Mouse (Mus musculus): ENCODE data around the gene Map2k6. TPM values are rescaled to one million over a fixed set of nuclear protein-coding genes. Genes with fewer than 3 reads are reported as not detected.

Gene Map2k6
- polyA plus RNA-seq, 1 experiment = 6.7 TPM

DNA sequence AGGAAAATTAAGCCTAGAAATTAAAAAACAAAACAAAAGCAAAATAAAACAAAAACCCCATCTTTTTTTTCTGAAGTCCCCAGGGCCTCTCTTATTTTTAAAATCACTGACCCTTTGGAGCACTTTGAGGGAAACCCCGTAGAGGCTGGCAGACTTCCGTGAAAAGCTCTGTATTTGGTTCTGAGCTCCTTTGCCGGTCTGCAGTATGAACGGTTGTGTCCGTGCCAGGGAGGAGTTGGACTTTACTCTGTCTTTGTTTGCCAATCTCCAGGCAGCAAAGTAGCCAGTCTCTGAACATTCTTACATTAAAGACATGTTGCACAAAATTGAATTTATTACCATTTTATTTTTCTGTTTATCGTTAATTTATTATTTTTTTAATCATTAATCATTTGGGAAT, 45.7 kb downstream of the Map2k6 start:
- H3K4me3 ChIP-seq (ENCODE audit: control insufficient read depth, insufficient read depth, low read length) = no peak overlapping the region
- H3K4me1 ChIP-seq (replicated peaks; ENCODE audit: control insufficient read depth, insufficient read depth, low read length) = 0 out of 2 replicates have a peak, but pooled peaks cover 4% of the 10 kb centered on the region
- DNase-seq = no peak
- no peak overlapping the region for H3K27ac ChIP-seq (ENCODE audit: control insufficient read depth, insufficient read depth, low read length)
- 96% methylated on average over 6 of the region's 6 CpGs for WGBS
- TF ChIP-seq POLR2A (IDR thresholded peaks at IDR 0.05; ENCODE audit: control insufficient read depth, extremely low read depth, insufficient read depth, low read length, poor library complexity) = no peak
- no peak for TF ChIP-seq CTCF (IDR thresholded peaks at IDR 0.05; ENCODE audit: borderline replicate concordance, control insufficient read depth, extremely low read depth, insufficient read depth, low read length, poor library complexity)
- H3K27me3 ChIP-seq (ENCODE audit: control insufficient read depth, insufficient read depth, low read length) = no peaks in the 10 kb centered on the region
- H3K36me3 ChIP-seq (ENCODE audit: control insufficient read depth, insufficient read depth, low read length) = no peaks in the 10 kb centered on the region

DNA sequence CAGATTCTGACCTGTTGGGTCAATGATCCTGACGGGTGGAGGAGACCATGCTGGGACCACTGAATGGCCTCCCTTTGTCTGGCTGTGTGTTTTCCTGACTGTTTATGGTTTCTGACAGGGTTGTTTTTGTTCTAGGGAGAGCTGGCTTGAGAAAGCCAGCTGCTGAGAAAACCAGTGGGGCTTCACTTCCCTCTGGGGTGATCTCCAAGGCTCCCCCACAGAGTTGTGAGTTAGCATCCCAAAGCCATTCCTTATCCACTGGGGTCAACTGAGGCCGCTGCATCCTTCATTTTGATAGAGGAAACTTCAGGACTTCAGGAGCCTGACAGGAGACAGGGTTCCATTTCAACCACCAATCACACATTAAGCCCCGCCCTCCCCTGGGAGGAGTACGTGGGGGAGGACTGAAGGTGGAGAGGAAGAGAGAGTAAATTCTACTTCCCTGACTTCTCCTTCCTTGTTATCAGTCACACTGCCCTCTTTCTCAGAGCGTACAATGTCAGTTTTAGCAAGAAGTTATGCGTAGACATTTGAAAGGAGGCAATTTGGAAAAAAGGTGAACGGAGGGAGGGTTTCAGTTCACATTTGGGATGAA, 49.3 kb downstream of the Map2k6 start:
- Histone ChIP-seq H3K36me3 (ENCODE audit: control insufficient read depth, insufficient read depth, low read length) (no peaks in the 10 kb centered on the region), H3K4me3 (ENCODE audit: control insufficient read depth, insufficient read depth, low read length) (no peak overlapping the region), H3K27ac (ENCODE audit: control insufficient read depth, insufficient read depth, low read length) (no peak overlapping the region)

DNA sequence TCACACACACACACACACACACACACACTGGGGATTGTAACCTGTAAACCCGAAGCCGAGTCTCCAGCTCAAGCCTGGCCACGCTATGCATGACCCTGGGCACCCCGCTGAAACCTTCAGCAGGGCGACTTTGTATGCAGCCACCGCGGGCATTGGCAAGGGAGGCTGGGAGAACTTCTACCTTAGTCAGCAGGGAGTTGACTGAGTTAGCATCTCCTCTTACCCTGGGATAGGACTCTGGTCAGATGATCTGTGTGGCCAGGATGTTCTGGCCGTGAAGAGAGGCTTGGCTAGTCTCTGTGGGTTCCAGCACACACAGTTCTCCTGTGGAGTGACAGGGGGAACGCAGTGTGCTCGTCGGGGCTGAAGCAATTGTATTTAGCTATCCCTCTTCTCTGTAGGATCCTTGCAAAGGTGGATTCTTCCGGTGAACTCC, 49.8 kb downstream of the Map2k6 start:
- no peak overlapping the region for H3K27ac ChIP-seq (ENCODE audit: control insufficient read depth, insufficient read depth, low read length)
- H3K4me1 ChIP-seq (replicated peaks; ENCODE audit: control insufficient read depth, insufficient read depth, low read length) = peaks cover 8% of the 10 kb centered on the region; the same call in 1 of the 2 replicates
- no peaks in the 10 kb centered on the region for H3K36me3 ChIP-seq (ENCODE audit: control insufficient read depth, insufficient read depth, low read length)
- TF ChIP-seq POLR2A (IDR thresholded peaks at IDR 0.05; ENCODE audit: control insufficient read depth, extremely low read depth, insufficient read depth, low read length, poor library complexity) (no peak), CTCF (IDR thresholded peaks at IDR 0.05; ENCODE audit: borderline replicate concordance, control insufficient read depth, extremely low read depth, insufficient read depth, low read length, poor library complexity) (no peak)
- no peaks in the 10 kb centered on the region for H3K27me3 ChIP-seq (ENCODE audit: control insufficient read depth, insufficient read depth, low read length)
- no peak overlapping the region for H3K4me3 ChIP-seq (ENCODE audit: control insufficient read depth, insufficient read depth, low read length)
- no peak for DNase-seq
- WGBS = 42% methylated on average over 12 of the region's 12 CpGs

More for the DNA sequence above, 49.3 kb downstream of the Map2k6 start:
- H3K4me1 ChIP-seq (replicated peaks; ENCODE audit: control insufficient read depth, insufficient read depth, low read length) = peaks cover 8% of the 10 kb centered on the region; the same call in 1 of the 2 replicates
- WGBS = 36% methylated on average over 7 of the region's 7 CpGs
- DNase-seq = peak; percentile 16
- no peaks in the 10 kb centered on the region for H3K27me3 ChIP-seq (ENCODE audit: control insufficient read depth, insufficient read depth, low read length)
- TF ChIP-seq CTCF (IDR thresholded peaks at IDR 0.05; ENCODE audit: borderline replicate concordance, control insufficient read depth, extremely low read depth, insufficient read depth, low read length, poor library complexity) = no peak
- no peak for TF ChIP-seq POLR2A (IDR thresholded peaks at IDR 0.05; ENCODE audit: control insufficient read depth, extremely low read depth, insufficient read depth, low read length, poor library complexity)

DNA sequence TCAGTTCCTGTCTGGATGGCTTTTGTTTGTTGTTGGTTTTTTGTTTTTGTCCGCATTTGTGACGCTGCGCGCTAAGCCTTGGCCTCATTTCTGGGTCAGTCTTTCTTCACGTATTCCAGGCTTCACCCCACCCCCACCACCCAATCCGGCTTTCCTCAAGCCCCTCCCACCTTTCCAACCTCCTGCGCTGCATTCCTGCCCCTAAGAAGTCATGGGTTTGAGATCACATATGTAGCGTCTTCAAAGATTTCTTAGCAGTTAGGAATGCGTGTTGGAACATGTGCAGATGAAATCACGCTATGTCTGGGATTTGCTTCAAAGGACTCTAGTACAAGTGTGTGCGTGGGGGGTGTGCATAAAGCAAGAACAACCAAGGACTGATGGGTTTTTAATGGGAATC, 50.3 kb downstream of the Map2k6 start:
- no peak for DNase-seq
- 88% methylated on average over 11 of the region's 11 CpGs for WGBS
- peaks cover 8% of the 10 kb centered on the region; the same call in 1 of the 2 replicates for H3K4me1 ChIP-seq (replicated peaks; ENCODE audit: control insufficient read depth, insufficient read depth, low read length)
- H3K27me3 ChIP-seq (ENCODE audit: control insufficient read depth, insufficient read depth, low read length) = no peaks in the 10 kb centered on the region
- H3K4me3 ChIP-seq (ENCODE audit: control insufficient read depth, insufficient read depth, low read length) = no peak overlapping the region
- no peak overlapping the region for H3K27ac ChIP-seq (ENCODE audit: control insufficient read depth, insufficient read depth, low read length)
- no peaks in the 10 kb centered on the region for H3K36me3 ChIP-seq (ENCODE audit: control insufficient read depth, insufficient read depth, low read length)
- TF ChIP-seq CTCF (IDR thresholded peaks at IDR 0.05; ENCODE audit: borderline replicate concordance, control insufficient read depth, extremely low read depth, insufficient read depth, low read length, poor library complexity) (no peak), POLR2A (IDR thresholded peaks at IDR 0.05; ENCODE audit: control insufficient read depth, extremely low read depth, insufficient read depth, low read length, poor library complexity) (no peak)

- no peak overlapping the region for H3K4me3 ChIP-seq (ENCODE audit: control insufficient read depth, insufficient read depth, low read length)
- H3K27me3 ChIP-seq (ENCODE audit: control insufficient read depth, insufficient read depth, low read length) = no peaks in the 10 kb centered on the region
- H3K27ac ChIP-seq (ENCODE audit: control insufficient read depth, insufficient read depth, low read length) = no peak overlapping the region
- WGBS = 19% methylated on average over 15 of the region's 15 CpGs
- TF ChIP-seq POLR2A (IDR thresholded peaks at IDR 0.05; ENCODE audit: control insufficient read depth, extremely low read depth, insufficient read depth, low read length, poor library complexity) (no peak), CTCF (IDR thresholded peaks at IDR 0.05; ENCODE audit: borderline replicate concordance, control insufficient read depth, extremely low read depth, insufficient read depth, low read length, poor library complexity) (no peak)
- H3K4me1 ChIP-seq (replicated peaks; ENCODE audit: control insufficient read depth, insufficient read depth, low read length) = peaks cover 8% of the 10 kb centered on the region; the same call in 1 of the 2 replicates
- no peak for DNase-seq
- no peaks in the 10 kb centered on the region for H3K36me3 ChIP-seq (ENCODE audit: control insufficient read depth, insufficient read depth, low read length)
These were observed 51.3 kb downstream of the Map2k6 start for GRCm38 (mm10) chr11:110450091-110450757.

DNA sequence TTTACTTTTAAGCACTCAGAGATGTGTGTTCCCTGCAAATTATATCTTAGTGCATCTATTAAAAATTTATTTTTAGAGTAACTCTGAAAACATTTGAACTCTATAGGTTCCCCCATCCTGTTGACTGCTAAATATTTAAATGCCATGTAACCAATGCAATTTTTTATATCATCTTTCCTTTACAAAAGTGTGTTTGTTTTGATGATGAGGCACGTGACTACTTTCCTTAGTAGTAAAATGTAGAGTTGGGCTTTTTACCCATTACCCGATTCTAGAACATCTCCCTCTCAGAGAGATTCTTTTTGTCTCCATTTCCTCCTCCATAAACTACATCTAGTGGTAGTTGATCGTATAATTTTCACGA, 51.8 kb downstream of the Map2k6 start:
- peaks cover 8% of the 10 kb centered on the region; the same call in 1 of the 2 replicates for H3K4me1 ChIP-seq (replicated peaks; ENCODE audit: control insufficient read depth, insufficient read depth, low read length)
- H3K27ac ChIP-seq (ENCODE audit: control insufficient read depth, insufficient read depth, low read length) = no peak overlapping the region
- no peak for DNase-seq
- no peak overlapping the region for H3K4me3 ChIP-seq (ENCODE audit: control insufficient read depth, insufficient read depth, low read length)
- TF ChIP-seq POLR2A (IDR thresholded peaks at IDR 0.05; ENCODE audit: control insufficient read depth, extremely low read depth, insufficient read depth, low read length, poor library complexity) (no peak), CTCF (IDR thresholded peaks at IDR 0.05; ENCODE audit: borderline replicate concordance, control insufficient read depth, extremely low read depth, insufficient read depth, low read length, poor library complexity) (no peak)
- H3K27me3 ChIP-seq (ENCODE audit: control insufficient read depth, insufficient read depth, low read length) = no peaks in the 10 kb centered on the region
- WGBS = 76% methylated on average over 4 of the region's 4 CpGs
- no peaks in the 10 kb centered on the region for H3K36me3 ChIP-seq (ENCODE audit: control insufficient read depth, insufficient read depth, low read length)
